Mouse (Mus musculus): ENCODE measurements around the gene Per3. TPM values are rescaled to one million over a fixed set of nuclear protein-coding genes. Genes with fewer than 3 reads are reported as not detected.
A peak's percentile ranks its signal among the peaks of the same experiment; 100 is the strongest.

Per3 gene
- polyA plus RNA-seq, 1 experiment from 2014 or later = 4.1 TPM

GRCm38 (mm10) chr4:150956369-150957105 is 87.9 kb downstream of the Per3 start:
- Histone ChIP-seq H3K27ac (ENCODE audit: low read depth, low read length) (peak overlapping the region; percentile 19; the same call in 1 of the 2 replicates), H3K4me1 (ENCODE audit: control insufficient read depth, insufficient read depth, low read depth, low read length) (peaks cover 6% of the 10 kb centered on the region), H3K9ac (ENCODE audit: low read depth, low read length) (no peak overlapping the region), H3K27me3 (replicated peaks; ENCODE audit: control insufficient read depth, insufficient read depth, low read length) (no peaks in the 10 kb centered on the region), H3K36me3 (ENCODE audit: control insufficient read depth, insufficient read depth, low read length) (no peaks in the 10 kb centered on the region), H3K4me3 (ENCODE audit: low read length) (no peak overlapping the region), H3K4me2 (ENCODE audit: low read length) (no peak overlapping the region), H3K9me3 (ENCODE audit: control insufficient read depth, low read length) (no peaks in the 10 kb centered on the region)
- WGBS = 42% methylated on average over 13 of the region's 13 CpGs
- ATAC-seq = peak; percentile 77

Other genes starting within 250 kb of the Per3 start
- gene Errfi1, start 190.7 kb downstream of the Per3 start, polyA plus RNA-seq (2015; fragmentation: Nextera tagmentation; extraction: Ambion mirVana) = 27.2 and 32.1 TPM in 2 replicates
- gene Park7, start 130.2 kb downstream of the Per3 start, polyA plus RNA-seq (2015; fragmentation: Nextera tagmentation; extraction: Ambion mirVana) = 390 and 413 TPM in 2 replicates
- 0.36 and 0.40 TPM in 2 replicates for gene Tnfrsf9, start 130.1 kb downstream of the Per3 start, polyA plus RNA-seq (2015; fragmentation: Nextera tagmentation; extraction: Ambion mirVana)
- gene Uts2, start 47.6 kb downstream of the Per3 start, polyA plus RNA-seq (2015; fragmentation: Nextera tagmentation; extraction: Ambion mirVana) = 0.65 and 0.85 TPM in 2 replicates
- gene Vamp3, start 13.3 kb upstream of the Per3 start, polyA plus RNA-seq (2015; fragmentation: Nextera tagmentation; extraction: Ambion mirVana) = 54.6 and 55.7 TPM in 2 replicates
- not detected in 2 replicates for gene Gm13090, start 44.9 kb upstream of the Per3 start, polyA plus RNA-seq (2015; fragmentation: Nextera tagmentation; extraction: Ambion mirVana)

Data from hindbrain, embryonic 16.5 days (tissue).